Mouse (Mus musculus) C2C12 (cell line): ENCODE data around the gene Tgfb2. TPM values are rescaled to one million over a fixed set of nuclear protein-coding genes. Genes with fewer than 3 reads are reported as not detected.
A peak's percentile ranks its signal among the peaks of the same experiment; 100 is the strongest.

Source experiments
- H3K27me3 ChIP-seq: one replicate; pipeline ENCODE4 v1.6.1; 2011; ENCODE audit not compliant: control insufficient read depth, insufficient read depth, insufficient read length
- H3K36me3 ChIP-seq: one replicate; pipeline ENCODE4 v1.6.1; 2011; ENCODE audit not compliant: control insufficient read depth, insufficient read depth
- H3K4me3 ChIP-seq: one replicate; pipeline ENCODE4 v1.5.1; 2011; ENCODE audit warnings: mild to moderate bottlenecking, control low read depth; ENCODE audit not compliant: poor library complexity, insufficient read depth, severe bottlenecking
- H3K79me2 ChIP-seq: one replicate; pipeline ENCODE4 v1.6.1; 2011; ENCODE audit not compliant: control insufficient read depth, insufficient read depth
- H3K79me3 ChIP-seq: one replicate; pipeline ENCODE4 v1.6.1; 2011; ENCODE audit warnings: low read depth, control low read depth
- H3ac ChIP-seq: one replicate; pipeline ENCODE3; 2011; ENCODE audit warnings: low read depth; ENCODE audit not compliant: control insufficient read depth, insufficient read length
- CEBPB ChIP-seq: IDR thresholded peaks from one replicate; pipeline ENCODE4 v1.6.1; 2011; ENCODE audit warnings: low read depth, mild to moderate bottlenecking, control low read depth, moderate library complexity
- CTCF ChIP-seq: IDR thresholded peaks from one replicate; pipeline ENCODE4 v1.5.1; 2011; ENCODE audit not compliant: control insufficient read depth, insufficient read depth, insufficient read length
- FOSL1 ChIP-seq: IDR thresholded peaks from one replicate; pipeline ENCODE4 v1.8.0; 2011; ENCODE audit warnings: mild to moderate bottlenecking, low read length; ENCODE audit not compliant: poor library complexity, insufficient read depth, severe bottlenecking
- MAX ChIP-seq: IDR thresholded peaks from one replicate; pipeline ENCODE4 v1.6.1; 2011; ENCODE audit warnings: mild to moderate bottlenecking, control low read depth
- MYOD1 ChIP-seq: IDR thresholded peaks from one replicate; pipeline ENCODE4 v1.6.1; 2011; ENCODE audit warnings: low read depth; ENCODE audit not compliant: control insufficient read depth, insufficient read length
- MYOG ChIP-seq: IDR thresholded peaks from one replicate; pipeline ENCODE4 v1.6.1; 2011; ENCODE audit not compliant: control insufficient read depth, insufficient read length; ENCODE audit errors: extremely low read depth
- USF1 ChIP-seq: IDR thresholded peaks from one replicate; pipeline ENCODE4 v1.6.1; 2011; ENCODE audit warnings: low read depth, mild to moderate bottlenecking, control low read depth, moderate library complexity
- polyA plus RNA-seq: library from polyadenylated mRNA; unstranded; fragments of >200 nt; fragmentation: generic; extraction: Trizol; gene quantifications from one replicate; pipeline ENCODE4 v1.2.1, GENCODE M21; 2012; ENCODE audit warnings: missing spikeins

Gene Tgfb2
- polyA plus RNA-seq, 1 experiment = 1.8 TPM

DNA sequence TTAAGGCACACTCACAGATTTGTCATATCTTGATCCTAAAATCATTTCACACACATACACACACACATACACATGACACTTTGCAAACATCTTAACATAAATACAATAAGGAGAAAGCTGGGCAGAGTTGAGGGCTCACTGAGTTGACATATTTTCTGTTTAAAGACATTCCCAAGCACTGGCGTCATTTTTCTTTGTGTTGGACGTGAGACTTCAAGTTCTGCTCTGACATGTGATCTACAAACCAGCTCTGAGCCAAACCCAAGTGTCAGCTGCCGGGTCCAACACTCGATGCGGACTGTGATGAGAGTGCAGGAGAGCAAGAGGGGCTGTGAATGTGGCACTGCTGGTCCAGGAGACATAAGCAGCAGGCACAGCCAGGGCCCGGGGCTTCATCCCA lies 123.7 kb downstream of the Tgfb2 start:
- no peaks in the 10 kb centered on the region for H3K79me3 ChIP-seq
- H3K4me3 ChIP-seq = no peak overlapping the region
- H3K27me3 ChIP-seq = no peaks in the 10 kb centered on the region
- no peak overlapping the region for H3ac ChIP-seq
- TF ChIP-seq MYOD1 = peak; percentile 13
- no peak for TF ChIP-seq MYOG
- no peaks in the 10 kb centered on the region for H3K36me3 ChIP-seq
- no peaks in the 10 kb centered on the region for H3K79me2 ChIP-seq

DNA sequence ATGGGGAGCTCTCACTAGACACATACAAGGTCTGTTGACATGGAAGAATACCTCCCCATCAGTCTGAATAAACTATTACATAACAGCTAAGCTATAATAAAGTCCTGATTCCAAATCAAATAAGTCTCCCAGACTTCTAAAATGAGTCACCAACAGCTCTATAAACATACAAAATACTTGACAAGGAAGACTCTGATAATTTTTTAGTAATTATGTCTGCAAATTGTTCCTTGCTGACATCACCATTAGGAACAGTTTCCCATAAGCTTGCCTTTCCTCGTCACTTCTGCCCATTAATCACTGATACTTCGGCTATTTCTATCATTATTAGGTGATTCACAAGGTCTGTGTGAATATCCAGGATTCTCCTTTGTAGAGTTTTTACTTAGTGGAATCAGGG lies 124.1 kb downstream of the Tgfb2 start:
- H3K36me3 ChIP-seq = no peaks in the 10 kb centered on the region
- H3ac ChIP-seq = no peak overlapping the region
- H3K79me2 ChIP-seq = no peaks in the 10 kb centered on the region
- TF ChIP-seq CTCF = no peak
- no peak for TF ChIP-seq CEBPB
- TF ChIP-seq MYOD1 = no peak
- no peak for TF ChIP-seq USF1
- no peaks in the 10 kb centered on the region for H3K79me3 ChIP-seq
- H3K4me3 ChIP-seq = no peak overlapping the region
- H3K27me3 ChIP-seq = no peaks in the 10 kb centered on the region

DNA sequence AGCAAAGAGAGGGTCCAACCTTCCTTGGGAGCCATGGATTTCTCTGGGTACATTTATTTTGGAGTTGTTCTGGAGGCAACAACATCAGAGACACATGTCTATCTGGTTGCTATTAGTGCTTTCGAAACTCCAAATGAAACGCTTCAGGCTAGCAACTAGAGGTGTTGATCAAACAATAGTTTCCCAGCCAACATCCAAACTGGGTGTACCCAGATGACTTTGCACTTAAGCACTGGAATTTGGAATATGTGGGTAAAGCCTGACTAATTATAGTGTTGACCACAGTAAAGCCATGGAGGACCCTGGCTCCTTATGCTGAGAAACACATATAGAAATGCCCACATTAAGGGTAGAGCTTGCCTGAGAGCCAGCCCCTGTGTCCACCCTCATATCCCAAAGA lies 124.7 kb downstream of the Tgfb2 start:
- TF ChIP-seq MYOD1 = no peak
- TF ChIP-seq MAX = no peak
- TF ChIP-seq CTCF = no peak
- no peak for TF ChIP-seq FOSL1
- no peak for TF ChIP-seq MYOG
- TF ChIP-seq USF1 = no peak
- TF ChIP-seq CEBPB = no peak
- Histone ChIP-seq H3K27me3 (no peaks in the 10 kb centered on the region), H3ac (no peak overlapping the region), H3K79me3 (no peaks in the 10 kb centered on the region), H3K4me3 (no peak overlapping the region), H3K36me3 (no peaks in the 10 kb centered on the region), H3K79me2 (no peaks in the 10 kb centered on the region)

DNA sequence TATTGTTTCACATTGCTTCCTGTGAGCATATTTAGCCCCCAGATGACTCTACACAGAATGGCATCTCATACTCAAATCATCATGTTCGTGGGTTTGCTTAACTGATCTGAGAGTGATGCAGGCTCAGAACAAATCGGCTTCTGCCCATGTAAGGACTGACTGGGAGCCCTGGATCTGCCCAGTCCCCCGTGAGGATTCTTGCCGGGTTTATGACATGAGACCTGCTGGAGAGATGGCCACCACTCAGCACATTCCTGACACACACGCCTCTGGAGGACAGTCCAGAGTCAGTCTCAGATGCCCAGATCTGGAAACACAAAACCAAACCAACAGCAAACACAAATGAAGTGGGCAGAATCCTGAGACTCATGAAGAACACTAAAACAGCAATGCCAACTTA lies 128.5 kb downstream of the Tgfb2 start:
- no peak overlapping the region for H3ac ChIP-seq
- TF ChIP-seq CEBPB = no peak
- TF ChIP-seq MYOD1 = no peak
- TF ChIP-seq MAX = no peak
- TF ChIP-seq FOSL1 = no peak
- no peak for TF ChIP-seq MYOG
- no peak for TF ChIP-seq CTCF
- no peak for TF ChIP-seq USF1
- H3K79me3 ChIP-seq = no peaks in the 10 kb centered on the region
- H3K27me3 ChIP-seq = no peaks in the 10 kb centered on the region
- no peaks in the 10 kb centered on the region for H3K79me2 ChIP-seq
- H3K4me3 ChIP-seq = no peak overlapping the region
- no peaks in the 10 kb centered on the region for H3K36me3 ChIP-seq

DNA sequence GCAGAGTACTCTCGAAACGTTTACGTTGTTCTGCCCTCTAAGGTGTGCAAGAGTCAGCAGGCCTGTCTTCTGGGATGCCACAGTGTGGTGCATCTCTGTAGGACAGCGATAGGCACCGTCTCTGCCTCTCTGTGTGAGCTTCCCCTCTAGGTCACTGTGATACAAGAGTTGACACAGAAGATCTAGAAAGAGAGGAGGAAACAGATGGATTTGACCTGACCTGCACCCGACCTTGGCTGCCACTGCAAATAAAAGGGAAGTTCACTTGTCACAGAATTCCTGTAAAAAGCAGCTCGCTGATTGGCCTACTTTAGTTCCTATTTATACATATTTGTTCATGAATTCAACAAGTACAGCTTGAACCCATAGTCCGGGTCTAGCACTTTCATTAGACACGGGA lies 130.2 kb downstream of the Tgfb2 start:
- Histone ChIP-seq H3K4me3 (no peak overlapping the region), H3K36me3 (no peaks in the 10 kb centered on the region), H3K79me3 (no peaks in the 10 kb centered on the region), H3K79me2 (no peaks in the 10 kb centered on the region), H3K27me3 (no peaks in the 10 kb centered on the region), H3ac (no peak overlapping the region)
- TF ChIP-seq FOSL1 (no peak), MYOG (no peak), MYOD1 (no peak), CEBPB (no peak), MAX (no peak), USF1 (no peak), CTCF (no peak)

DNA sequence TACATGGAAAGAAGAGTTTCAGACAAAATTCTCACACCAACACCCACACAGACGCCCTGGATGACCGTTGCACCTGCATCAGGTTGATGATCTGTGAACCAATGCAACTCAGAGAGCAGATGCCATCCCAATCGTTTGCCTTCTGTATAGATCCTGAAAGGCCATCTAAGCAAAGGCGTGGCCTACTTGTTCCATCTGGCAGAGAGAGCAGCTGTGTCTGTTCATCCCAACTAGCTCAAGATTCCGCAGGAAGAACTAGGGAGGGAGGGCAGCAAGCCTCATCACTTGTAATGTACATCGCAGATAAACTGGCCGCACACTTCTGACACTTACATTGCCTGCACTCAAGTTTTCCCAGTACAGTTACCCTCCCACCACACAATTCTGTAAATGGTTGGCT lies 130.7 kb downstream of the Tgfb2 start:
- Histone ChIP-seq H3K36me3 (no peaks in the 10 kb centered on the region), H3K4me3 (no peak overlapping the region), H3K79me3 (no peaks in the 10 kb centered on the region), H3K79me2 (no peaks in the 10 kb centered on the region), H3ac (no peak overlapping the region), H3K27me3 (no peaks in the 10 kb centered on the region)
- TF ChIP-seq MYOG = no peak

Other genes with a start within 250 kb of the Tgfb2 start
- gene Rrp15, start 43.4 kb upstream of the Tgfb2 start, polyA plus RNA-seq = 31.0 TPM